Mouse (Mus musculus) forelimb bud, embryonic 11.5 days (tissue): ENCODE data around the gene Mapkbp1.

Experiments
- DNase-seq: peaks from one replicate; pipeline ENCODE4 v3.0.0-alpha.2; 2012; ENCODE audit warnings: low read depth, low spot score

The Mapkbp1 gene

GRCm38 (mm10) chr2:119972537-119972879 is at the start of gene Mapkbp1:
Gene Mapkbp1, plus strand, starts transcription at chr2:119972699.
- DNase-seq: no peak

- peak; percentile 57 for DNase-seq
Measured at GRCm38 (mm10) chr2:119970571-119970970, 1.9 kb upstream of the Mapkbp1 start.

GRCm38 (mm10) chr2:119971316-119971715 is 1.2 kb upstream of the Mapkbp1 start:
- no peak for DNase-seq

GRCm38 (mm10) chr2:119971837-119972536 is 512 bp upstream of the Mapkbp1 start:
- DNase-seq: peak; percentile 97

- no peak for DNase-seq
Measured at GRCm38 (mm10) chr2:119980343-119980986, 8.0 kb downstream of the Mapkbp1 start.

GRCm38 (mm10) chr2:119981631-119982030 is 9.1 kb downstream of the Mapkbp1 start:
- DNase-seq: no peak

- DNase-seq: no peak
Measured at GRCm38 (mm10) chr2:119985871-119986270, 13.4 kb downstream of the Mapkbp1 start.

GRCm38 (mm10) chr2:119986369-119986768 is 13.9 kb downstream of the Mapkbp1 start:
- no peak for DNase-seq

GRCm38 (mm10) chr2:119987441-119987840 is 14.9 kb downstream of the Mapkbp1 start:
- DNase-seq: no peak

- no peak for DNase-seq
Measured at GRCm38 (mm10) chr2:119988952-119989351, 16.5 kb downstream of the Mapkbp1 start.

GRCm38 (mm10) chr2:119990881-119991280 is 18.4 kb downstream of the Mapkbp1 start:
- DNase-seq: no peak

- DNase-seq: no peak
Measured at GRCm38 (mm10) chr2:119992349-119992748, 19.9 kb downstream of the Mapkbp1 start.

GRCm38 (mm10) chr2:119993515-119993914 is 21.0 kb downstream of the Mapkbp1 start:
- DNase-seq: no peak

GRCm38 (mm10) chr2:119994839-119995238 is 22.3 kb downstream of the Mapkbp1 start:
- DNase-seq: no peak

GRCm38 (mm10) chr2:119995391-119996281 is 23.1 kb downstream of the Mapkbp1 start:
- peak; percentile 51 for DNase-seq

- no peak for DNase-seq
Measured at GRCm38 (mm10) chr2:119997354-119997753, 24.9 kb downstream of the Mapkbp1 start.

GRCm38 (mm10) chr2:119999731-120000130 is 27.2 kb downstream of the Mapkbp1 start:
- no peak for DNase-seq

- no peak for DNase-seq
Measured at GRCm38 (mm10) chr2:120000882-120001584, 28.5 kb downstream of the Mapkbp1 start.

- DNase-seq: no peak
Measured at GRCm38 (mm10) chr2:120001956-120002355, 29.5 kb downstream of the Mapkbp1 start.

GRCm38 (mm10) chr2:120003970-120004369 is 31.5 kb downstream of the Mapkbp1 start:
- DNase-seq: no peak

GRCm38 (mm10) chr2:120006696-120007095 is 34.2 kb downstream of the Mapkbp1 start:
- no peak for DNase-seq
